Mouse (Mus musculus): ENCODE results near the gene Ttpal. TPM values are rescaled to one million over a fixed set of nuclear protein-coding genes. Genes with fewer than 3 reads are reported as not detected.
"Not testable (repeated sequence)": the region's sequence is repeated elsewhere in the genome, so short reads cannot be mapped to it uniquely, and the experiment has no call there.

Ttpal gene
- total RNA-seq, 2 experiments from 2014 or later: 51.4 to 53.1 TPM

DNA sequence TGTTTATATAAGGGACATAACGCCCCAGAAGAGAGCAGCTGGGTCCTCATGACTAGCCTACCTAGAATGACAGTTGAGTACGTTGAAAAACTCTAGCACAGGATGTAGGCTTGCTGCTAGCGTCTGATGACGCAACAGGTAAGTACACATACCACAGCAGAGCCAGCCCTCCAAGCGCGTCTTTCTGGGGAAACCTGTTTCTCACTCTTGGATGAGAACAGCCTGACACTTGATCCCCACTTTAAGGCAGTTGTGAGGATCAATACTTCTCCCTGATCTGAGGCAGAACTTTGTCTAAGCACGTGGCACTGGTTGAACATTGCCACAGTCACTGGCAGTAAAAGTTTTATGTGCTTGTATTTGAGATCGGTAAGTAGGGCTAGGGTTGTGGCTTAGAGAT, 18.3 kb downstream of the Ttpal start:
- no peak for DNase-seq (ENCODE audit: low spot score in 2 of 2)

GRCm38 (mm10) chr2:163621401-163621800, 19.3 kb downstream of the Ttpal start:
- not testable (repeated sequence) for DNase-seq (ENCODE audit: low spot score in 2 of 2)

DNA sequence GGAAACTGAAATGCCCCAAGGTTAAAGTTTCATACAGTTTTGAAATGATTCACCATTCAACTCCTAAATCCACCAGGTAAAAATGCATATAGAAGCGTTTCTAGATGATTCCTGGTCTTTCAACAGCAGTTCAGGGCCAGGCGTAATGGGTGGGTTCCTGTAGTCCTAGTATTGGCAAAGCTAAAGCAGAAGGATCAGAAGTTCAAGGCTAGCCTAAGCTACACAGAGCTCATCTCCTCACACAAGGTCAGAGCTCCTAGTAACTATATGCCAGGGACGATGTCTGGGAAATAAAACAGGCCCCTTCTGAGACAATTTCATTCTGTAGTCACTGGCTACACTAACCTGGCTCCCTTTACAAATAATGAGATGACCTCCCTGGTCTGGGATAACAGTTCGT, 29.1 kb downstream of the Ttpal start:
- DNase-seq (ENCODE audit: low spot score in 2 of 2): no peak

- no peak for DNase-seq (ENCODE audit: low spot score in 2 of 2)
These were observed 29.6 kb downstream of the Ttpal start for GRCm38 (mm10) chr2:163631715-163632114.

DNA sequence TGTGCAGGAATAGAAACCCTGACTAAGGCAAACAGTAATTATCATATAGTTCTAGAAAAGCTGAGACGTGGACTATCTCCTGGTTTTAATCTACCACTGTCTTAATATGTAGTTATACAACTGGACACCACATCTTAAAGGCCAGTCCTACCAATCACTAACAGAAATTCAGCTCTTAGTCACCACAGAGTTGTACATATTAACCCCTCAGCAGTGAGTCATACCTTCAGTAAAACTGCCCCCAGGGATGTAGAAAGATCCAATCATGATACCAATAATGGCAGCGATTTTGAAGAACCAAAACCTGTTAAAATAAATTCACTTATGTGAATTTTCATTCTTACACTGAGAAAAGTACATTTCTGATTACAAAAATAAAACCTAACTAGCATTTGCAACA, 32.1 kb downstream of the Ttpal start:
- no peak for DNase-seq (ENCODE audit: low spot score in 2 of 2)

DNA sequence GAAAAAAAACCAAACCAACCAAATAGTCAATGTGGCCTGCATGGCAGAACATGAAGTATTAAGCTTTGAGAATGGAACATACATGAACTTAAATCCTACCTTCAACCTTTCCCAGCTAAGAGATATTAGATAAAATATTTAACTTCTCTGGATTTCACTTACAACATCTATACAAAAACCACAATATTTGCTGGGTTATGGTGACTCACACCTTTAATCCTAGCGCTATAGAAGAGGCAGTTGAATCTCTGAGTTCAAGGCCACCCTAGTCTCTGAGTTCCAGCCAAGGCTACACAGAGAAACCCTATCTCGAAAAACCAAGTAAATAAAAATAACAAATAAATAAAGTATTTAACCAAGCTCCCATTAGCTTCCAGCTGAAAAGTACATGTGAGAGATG, 33.9 kb downstream of the Ttpal start:
- DNase-seq (ENCODE audit: low spot score in 2 of 2): no peak

DNA sequence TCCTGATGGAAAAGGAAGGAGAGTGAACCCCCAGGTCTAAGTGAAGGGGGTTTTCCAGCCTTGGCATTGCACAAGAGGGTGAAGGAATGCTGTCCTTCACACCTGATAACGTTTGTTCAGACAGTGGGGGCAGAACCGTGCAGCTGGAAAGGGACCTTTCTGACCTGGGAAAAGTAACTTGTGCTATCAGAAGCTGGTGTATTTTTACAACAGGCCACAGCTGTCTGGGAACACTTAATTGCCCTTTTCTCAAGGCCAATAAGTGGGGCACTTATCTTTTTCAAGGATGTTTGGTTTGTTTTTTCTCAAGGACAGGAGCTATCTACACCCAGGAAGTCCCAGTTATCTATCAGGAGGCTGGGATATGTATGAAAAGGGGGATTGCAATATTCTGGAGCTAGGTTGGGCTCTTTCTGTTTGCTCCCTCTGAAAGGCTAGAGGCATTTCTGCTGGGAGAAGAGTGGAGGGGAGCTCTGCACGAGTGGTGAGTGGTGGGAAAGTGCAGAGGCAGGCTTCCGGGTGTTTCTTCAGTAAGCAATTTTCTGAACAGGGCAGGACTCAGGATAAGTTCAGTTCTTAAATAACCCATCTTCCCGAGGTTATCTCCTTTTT, 35.6 kb downstream of the Ttpal start:
- DNase-seq (ENCODE audit: low spot score in 2 of 2): no peak

GRCm38 (mm10) chr2:163640493-163640892, 38.4 kb downstream of the Ttpal start:
- no peak for DNase-seq (ENCODE audit: low spot score in 2 of 2)

DNA sequence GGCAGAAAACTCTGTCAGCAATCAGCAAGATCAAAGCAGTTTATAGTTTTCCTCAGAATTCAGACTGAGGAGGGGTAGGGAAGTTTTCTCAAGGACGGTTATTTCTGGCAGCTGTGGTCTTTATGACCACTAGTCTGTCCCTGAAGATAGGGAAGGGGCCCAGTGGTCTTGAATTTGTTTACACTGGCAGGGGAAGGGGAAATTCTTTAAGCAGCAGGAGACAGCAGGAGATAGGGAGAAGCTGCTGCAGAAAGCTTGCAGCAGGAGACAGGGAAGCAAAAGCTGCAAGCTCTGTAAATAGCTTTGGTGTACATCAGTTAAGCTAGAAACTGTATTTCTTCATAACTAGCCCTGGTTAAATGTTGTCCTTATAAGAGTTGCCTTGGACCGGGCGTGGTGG, 39.6 kb downstream of the Ttpal start:
- no peak for DNase-seq (ENCODE audit: low spot score in 2 of 2)

DNA sequence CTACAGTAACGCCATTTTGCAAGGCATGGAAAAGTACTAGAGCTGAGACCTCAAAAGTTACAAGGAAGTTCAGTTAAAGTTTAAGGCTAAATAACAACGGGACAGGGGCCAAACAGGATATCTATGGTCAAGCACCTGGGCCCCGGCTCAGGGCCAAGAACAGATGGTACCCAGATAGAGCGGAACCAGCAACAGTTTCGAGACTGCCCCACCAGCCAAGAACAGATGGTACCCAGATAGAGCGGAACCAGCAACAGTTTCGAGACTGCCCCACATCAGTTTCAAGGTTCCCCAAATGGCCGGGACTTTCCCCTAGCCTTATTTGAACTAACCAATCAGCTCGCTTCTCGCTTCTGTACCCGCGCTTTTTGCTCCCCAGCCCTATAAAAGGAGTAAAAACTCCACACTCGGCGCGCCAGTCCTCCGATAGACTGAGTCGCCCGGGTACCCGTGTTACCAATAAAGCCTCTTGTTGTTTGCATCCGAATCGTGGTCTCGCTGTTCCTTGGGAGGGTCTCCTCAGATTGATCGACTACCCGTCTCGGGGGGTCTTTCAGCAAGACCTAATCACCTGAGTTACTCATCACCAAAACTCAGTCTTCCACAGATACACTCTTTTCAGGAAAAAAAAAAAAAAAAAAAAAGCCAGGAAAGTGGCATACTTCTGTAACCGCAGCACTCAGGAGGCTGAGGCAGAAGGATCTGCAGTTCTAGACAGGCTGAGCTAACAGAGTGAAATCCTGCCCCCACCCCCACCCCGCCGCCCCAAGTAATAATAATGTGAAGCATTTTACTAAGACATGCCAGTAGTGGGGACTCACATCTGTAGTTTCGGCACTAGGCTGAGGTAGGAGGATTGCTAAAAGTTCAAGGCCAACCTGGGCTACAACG, 40.8 kb downstream of the Ttpal start:
- no peak for DNase-seq (ENCODE audit: low spot score in 2 of 2)

GRCm38 (mm10) chr2:163643576-163643971, 41.5 kb downstream of the Ttpal start:
- DNase-seq (ENCODE audit: low spot score in 2 of 2): no peak

GRCm38 (mm10) chr2:163644047-163644446, 41.9 kb downstream of the Ttpal start:
- DNase-seq (ENCODE audit: low spot score in 2 of 2): no peak

DNA sequence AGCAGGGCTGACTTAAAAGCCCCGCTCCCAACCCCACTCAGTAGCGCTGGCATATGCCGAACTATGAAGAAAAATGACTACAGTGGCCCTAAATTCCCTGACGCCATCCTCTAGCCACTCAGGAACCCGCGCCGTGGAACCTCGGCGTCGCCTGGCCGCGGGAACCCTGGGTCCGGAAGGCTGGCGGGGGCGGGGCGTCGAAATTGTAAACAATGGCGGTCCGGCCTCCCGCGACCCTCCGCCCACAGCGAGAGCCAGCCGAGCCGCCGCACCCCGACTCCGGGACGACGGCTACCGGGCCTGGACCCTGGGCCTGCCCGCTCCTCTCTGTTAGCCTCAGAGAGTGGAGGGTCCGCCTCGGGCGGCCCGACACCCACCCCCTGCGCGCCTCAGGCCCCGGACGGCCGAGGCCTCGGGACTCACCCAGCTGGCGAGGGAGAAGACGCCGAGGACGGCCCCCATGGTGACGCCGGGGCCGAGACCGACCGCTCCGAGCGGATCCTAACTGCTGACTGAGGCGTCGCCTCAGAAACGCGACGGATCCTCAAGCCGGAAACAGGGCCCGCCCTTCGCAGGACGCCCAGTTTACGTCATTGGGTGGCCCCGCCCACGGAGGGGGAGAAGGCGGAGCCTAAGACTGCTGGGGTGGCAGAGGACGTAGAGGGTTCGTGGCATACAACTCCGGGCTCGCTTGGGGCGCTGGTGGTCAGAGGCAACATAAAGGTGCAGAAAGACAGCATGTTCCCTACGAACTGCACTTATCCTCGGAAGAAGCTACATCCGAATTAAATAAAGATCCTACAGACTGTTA, 42.7 kb downstream of the Ttpal start, which contains the start of gene Serinc3:
Serinc3 (minus strand) TSS at position 557 of the 811 bp plus-strand sequence.
- peak; percentile 96 to 98 for DNase-seq (ENCODE audit: low spot score in 2 of 2)

DNA sequence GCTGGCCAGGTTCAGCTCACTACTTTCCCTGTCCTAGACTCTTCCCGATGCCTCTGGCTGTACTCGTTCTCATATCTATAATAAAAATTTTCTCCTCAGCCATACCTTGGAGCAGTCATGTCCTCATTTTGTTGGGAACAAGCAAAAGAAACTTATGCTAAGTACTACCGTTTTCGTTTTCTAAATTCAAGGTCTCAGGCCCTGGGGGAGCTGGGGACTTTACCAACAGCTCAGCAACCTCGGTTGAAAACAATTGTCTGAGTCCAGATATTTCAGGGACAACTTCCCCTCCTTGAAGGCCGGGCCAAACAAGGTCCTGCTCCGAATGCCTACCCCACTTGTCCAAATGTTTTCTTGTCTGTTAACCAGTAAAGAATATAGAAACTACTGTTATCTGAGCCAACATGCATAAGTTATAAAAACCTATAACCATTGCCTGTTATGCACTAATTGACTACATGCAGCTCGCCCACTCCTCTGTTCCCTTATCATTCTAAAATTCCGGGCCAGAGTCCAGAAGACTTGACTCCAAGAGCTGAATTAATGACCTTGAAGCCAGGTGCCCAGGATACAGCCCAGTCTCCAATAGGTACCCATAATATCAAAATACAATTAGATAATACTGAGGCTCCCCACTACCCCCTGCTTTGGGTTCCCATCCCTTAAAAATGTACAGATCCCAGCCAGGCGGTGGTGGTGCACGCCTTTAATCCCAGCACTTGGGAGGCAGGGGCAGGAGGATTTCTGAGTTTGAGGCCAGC, 43.8 kb downstream of the Ttpal start:
- no peak for DNase-seq (ENCODE audit: low spot score in 2 of 2)

DNA sequence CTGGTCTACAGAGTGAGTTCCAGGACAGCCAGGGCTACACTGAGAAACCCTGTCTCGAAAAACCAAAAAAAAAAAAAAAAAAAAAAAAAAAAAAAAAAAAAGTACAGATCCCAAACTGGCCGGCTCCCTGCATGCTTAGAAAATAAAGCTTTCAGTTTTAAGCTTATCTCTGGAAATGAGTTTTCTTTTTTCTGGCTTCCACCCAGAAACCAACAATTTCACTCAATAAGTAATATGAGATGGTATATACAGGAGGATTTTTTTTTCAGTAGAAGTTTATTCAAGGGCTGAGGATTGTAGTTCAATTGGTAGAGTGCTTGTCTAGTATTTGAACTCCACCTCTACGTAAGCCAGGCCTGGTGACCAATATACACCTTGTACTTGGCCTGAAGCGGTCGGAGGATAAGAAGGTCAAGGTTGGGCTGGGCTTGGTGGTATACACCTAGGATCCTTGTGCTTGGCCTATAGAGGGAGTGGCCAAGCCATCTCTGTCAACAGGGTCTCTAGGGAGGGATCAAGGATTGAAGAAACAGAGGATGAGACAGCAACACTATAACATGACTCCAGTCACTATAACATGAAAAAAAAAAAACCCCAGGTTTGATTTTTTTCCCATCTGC, 44.5 kb downstream of the Ttpal start:
- DNase-seq (ENCODE audit: low spot score in 2 of 2): no peak

GRCm38 (mm10) chr2:163655699-163656098, 53.6 kb downstream of the Ttpal start:
- not testable (repeated sequence) for DNase-seq (ENCODE audit: low spot score in 2 of 2)

GRCm38 (mm10) chr2:163657486-163657885, 55.4 kb downstream of the Ttpal start:
- DNase-seq (ENCODE audit: low spot score in 2 of 2): no peak

GRCm38 (mm10) chr2:163657975-163658886, 56.1 kb downstream of the Ttpal start, which contains the start of gene Pkig:
Pkig (plus strand) TSS chr2:163658386.
- DNase-seq (ENCODE audit: low spot score in 2 of 2): peak; percentile 81 to 87

DNA sequence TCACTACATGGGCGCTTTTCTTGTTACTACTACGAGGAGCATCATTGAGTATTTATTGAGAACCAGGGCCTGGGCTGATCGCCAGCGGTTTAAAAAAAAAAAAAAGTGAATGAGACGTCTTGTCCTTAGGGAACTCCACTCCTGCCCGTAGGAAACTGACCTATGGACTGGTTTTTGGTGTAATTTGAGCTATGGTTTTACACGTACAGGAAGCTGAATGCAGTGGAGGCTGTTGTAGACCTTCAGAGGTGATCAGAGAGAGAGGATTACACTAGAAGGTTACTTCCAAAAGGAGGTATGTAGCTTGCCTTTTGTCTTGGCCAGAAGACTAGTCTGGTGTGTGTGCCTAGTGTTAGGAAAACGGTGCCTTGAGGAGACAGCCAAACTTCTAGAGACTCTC, 56.8 kb downstream of the Ttpal start:
- peak in 1 of 2 experiments; percentile 53 for DNase-seq (ENCODE audit: low spot score in 2 of 2)
